Mouse (Mus musculus): ENCODE data around the gene Dnaja3. TPM values are rescaled to one million over a fixed set of nuclear protein-coding genes. Genes with fewer than 3 reads are reported as not detected.
A peak's percentile ranks its signal among the peaks of the same experiment; 100 is the strongest.
"Not testable (repeated sequence)": the region's sequence is repeated elsewhere in the genome, so short reads cannot be mapped to it uniquely, and the experiment has no call there.

Gene Dnaja3
- polyA plus RNA-seq, 1 experiment: 51.9 TPM

DNA sequence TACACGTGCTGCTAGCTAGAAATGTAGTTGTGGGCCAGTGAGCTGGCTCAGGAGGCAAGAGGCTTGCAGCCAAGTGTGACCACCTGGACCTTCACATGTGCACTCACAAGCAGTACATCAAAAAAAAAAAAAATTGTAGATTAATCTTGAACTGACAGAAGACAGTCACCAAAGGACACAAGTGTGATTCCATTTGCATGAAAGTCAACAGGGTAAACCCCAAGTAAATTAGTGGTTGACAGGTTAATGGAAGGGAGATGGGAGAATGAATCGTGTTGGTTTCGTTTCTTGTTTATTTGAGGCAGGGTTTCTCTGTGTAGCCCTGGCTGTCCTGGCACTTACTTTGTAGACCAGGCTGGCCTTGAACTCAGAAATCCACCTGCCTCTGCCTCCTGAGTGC is 78.1 kb downstream of the Dnaja3 start:
- no peak for DNase-seq (ENCODE audit: extremely low spot score in 1 of 2, low spot score in 1 of 2)

DNA sequence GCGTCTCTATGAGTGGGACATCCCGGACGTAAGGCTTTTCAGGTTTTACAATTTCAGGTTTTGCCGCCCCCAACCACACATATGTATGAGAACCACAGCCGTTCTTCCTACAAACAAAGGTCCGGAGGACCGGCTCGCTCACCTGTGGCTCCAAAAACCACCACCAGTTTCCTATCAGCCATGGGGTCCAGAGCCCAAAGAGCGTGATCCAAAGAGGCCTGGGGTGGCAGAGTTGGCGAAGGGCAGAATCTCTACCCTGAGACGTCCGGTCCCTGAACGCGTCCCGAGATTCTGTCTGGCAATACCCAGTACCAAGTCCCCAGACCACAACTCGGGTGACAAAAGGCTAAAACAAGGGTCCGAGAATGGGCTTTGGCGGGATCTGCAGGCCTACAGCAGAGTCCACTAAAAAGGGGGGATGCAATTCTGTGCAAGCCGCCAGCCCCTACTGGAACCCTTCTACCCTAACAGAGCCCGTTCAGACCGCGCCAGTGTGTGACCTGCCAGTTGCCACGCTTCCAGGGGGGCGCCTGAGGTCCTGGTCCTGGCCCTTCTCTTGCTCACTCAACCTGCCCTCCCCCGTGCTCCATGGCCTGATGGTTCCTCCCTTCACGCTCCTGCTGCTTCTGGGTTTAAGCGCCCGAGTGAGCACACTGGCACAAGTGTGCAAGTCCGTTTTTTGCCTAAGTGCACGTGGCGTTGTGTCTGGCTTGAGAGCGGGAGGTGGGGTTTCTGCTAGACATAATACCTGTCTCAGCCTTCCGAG is 79.1 kb downstream of the Dnaja3 start, which contains the start of gene Nmral1:
TSS of gene Nmral1 (minus strand) at position 604 of the 766 bp plus-strand sequence.
- peak; percentile 28 to 50 for DNase-seq (ENCODE audit: extremely low spot score in 1 of 2, low spot score in 1 of 2)

DNA sequence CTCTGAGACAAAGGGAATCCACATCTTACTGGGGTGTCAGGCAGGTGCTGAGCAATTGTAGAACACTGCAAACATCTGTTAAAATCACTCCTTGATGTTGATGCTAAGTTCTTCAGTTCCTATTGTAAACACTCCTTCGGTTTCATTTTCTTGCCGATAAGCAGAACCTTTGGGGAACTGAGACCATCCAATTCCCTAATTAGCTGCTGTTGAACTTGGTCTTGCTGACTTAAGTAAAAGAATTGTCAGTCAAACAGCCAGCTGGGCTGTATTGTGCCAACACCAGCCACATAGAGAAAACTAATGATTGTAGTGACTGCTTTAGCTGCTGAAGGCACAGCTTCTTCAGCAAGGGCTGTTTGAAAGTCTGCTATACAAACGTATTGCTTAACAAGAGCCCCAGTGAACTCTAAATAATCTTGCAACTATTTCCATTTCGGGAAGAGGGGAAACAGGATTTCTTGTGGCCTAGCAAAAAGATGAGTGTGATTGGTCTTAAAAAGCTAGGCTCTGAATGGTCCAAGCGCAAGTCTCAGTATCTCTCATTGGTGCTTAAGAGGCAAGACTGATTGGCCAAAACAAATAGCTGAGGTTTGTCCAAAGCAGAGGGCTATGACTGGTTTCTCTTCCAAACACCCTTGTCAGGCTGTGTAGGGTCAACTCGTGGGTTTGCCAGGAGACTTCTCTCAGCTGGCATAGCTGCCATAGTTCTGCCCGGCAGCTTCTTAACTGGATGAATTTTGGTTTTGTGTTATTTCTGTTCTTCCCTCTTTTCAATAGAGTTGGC is 82.5 kb downstream of the Dnaja3 start:
- no peak for DNase-seq (ENCODE audit: extremely low spot score in 1 of 2, low spot score in 1 of 2)

DNA sequence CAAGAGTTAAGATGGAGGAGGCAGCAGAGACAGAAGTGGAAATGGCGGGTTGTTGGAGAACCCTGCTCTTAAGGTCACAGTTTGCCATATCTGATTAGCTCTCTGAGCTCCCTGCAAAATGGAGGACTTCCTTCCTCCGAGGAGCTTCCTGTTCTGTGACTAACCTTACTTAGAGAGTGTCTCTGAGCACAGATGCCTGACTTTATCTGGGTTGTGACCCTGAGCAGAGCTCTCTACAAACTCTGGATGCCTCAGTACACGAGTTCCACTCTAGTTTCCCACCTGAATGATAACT is 83.1 kb downstream of the Dnaja3 start:
- DNase-seq (ENCODE audit: extremely low spot score in 1 of 2, low spot score in 1 of 2): no peak

DNA sequence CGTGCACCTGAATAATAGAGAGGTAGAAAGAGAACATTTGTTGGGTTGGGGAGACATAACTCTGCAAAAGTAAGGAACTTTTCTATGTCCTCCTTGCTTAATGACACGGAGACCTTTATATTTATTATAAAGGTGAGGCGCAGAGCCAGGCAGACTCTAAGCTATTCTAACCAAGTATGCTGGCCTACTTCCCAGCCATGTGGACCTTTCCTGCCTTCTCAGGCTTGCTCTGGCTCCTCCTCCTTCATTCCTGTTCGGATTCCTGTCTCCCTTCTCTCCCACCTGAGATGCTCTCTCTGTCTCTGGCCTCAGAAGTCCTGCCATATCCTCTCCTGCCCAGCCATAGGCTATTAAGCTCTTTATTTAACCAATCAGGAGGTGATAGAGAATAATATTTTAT is 85.5 kb downstream of the Dnaja3 start:
- DNase-seq (ENCODE audit: extremely low spot score in 1 of 2, low spot score in 1 of 2): no peak

DNA sequence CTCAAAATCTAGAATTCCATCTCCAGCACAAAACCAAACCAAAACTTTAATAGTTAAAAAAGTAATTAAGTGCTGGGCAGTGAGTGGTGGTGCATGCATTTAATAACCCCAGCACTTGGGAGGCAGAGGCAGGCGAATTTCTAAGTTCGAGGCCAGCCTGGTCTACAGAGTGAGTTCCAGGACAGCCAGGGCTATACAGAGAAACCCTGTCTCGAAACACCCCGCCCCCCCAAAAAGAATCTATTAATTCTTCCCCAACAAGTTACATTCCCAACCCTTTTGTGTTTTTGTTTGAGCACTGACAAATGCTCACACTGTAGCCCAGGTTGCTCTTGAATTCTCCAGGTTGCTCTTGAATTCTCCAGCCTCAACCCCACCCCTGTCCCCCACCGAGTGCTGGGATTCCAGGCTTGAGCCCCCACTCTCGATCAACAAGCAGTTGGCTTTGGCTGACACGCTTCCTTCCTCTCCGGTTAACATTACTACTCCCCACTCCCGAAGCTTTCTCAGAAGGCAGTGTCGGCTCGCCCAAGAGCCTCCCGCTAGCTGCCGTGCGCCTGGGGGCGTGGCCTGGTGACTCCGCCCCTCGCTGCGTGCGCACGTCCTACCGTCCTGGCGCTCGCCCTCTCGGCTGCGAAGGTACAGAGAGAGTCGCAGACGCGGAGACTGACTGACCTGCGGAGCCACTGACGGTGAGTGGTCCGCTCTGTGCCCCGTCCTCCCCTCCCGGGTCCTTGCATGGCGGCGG is 86.2 kb downstream of the Dnaja3 start, which contains the start of gene Hmox2:
TSS of gene Hmox2 (plus strand) at position 582 of the 748 bp plus-strand sequence.
- peak; percentile 67 to 93 for DNase-seq (ENCODE audit: extremely low spot score in 1 of 2, low spot score in 1 of 2)

DNA sequence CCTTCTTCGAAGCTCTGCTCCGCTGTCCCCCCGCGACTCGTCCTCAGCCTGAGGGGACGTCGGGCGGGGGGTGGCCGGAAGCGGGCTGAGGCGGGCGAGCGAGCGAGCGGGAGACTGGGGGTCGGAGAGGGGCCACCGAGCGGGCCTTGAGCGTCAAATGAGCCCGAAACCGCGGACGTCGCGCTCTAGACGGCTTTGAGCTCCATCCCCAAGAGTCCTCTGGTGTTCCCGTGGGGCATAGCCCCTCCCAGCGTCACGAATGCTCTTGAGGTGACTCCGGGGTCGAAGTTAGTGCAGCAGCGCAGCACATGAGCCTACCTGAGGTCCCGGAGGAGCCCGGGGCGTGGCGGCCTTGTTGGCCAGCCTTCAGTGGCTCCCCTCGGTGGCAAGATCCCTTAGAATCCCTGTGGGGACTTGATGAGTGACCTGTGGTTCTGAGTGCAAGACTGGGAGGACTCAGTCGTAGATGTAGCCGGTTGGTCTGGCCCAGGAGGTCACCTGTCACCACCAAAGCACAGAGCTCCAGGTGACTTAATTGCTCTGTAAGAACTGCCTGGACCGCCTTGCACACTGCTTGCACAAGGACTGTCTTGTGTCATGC is 86.8 kb downstream of the Dnaja3 start:
- DNase-seq (ENCODE audit: extremely low spot score in 1 of 2, low spot score in 1 of 2): no peak

DNA sequence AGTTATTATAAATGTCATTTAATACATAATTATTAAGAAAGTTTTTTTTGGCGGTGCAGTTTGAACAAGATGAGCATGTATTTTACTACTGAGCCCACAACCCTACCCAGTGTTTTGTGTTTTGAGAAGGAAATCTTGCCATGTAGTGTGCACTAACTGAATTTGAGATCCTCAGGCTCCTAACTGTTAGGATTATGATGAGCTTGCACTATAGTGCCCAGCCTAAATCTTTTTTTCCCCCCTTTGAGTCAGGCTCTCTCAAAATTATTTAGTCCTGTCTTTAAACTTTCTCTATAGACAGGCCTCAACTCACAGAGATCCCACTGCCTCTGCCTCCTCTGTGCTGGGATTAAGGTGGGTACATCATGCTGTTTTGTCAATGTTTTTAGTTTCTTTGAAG is 87.7 kb downstream of the Dnaja3 start:
- DNase-seq (ENCODE audit: extremely low spot score in 1 of 2, low spot score in 1 of 2): no peak

DNA sequence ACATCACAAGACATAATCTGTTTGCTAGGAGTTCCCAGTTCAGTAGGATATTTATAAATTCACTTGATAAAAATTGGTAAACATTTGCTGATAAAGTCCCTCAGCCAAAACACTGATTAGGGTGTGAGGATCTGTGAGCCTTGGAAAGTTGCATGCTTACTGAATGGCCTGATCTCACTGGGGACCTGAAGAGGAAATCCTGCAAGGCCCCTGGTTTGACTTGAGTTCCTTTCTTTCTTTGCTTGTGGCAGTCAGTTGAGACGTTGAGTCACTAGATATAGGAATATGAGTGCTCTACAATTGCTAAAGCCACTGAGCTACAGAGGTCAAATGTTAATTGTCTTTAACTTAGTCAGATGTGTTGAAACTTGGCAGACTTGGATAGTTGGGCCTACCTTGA is 88.2 kb downstream of the Dnaja3 start:
- no peak for DNase-seq (ENCODE audit: extremely low spot score in 1 of 2, low spot score in 1 of 2)

DNA sequence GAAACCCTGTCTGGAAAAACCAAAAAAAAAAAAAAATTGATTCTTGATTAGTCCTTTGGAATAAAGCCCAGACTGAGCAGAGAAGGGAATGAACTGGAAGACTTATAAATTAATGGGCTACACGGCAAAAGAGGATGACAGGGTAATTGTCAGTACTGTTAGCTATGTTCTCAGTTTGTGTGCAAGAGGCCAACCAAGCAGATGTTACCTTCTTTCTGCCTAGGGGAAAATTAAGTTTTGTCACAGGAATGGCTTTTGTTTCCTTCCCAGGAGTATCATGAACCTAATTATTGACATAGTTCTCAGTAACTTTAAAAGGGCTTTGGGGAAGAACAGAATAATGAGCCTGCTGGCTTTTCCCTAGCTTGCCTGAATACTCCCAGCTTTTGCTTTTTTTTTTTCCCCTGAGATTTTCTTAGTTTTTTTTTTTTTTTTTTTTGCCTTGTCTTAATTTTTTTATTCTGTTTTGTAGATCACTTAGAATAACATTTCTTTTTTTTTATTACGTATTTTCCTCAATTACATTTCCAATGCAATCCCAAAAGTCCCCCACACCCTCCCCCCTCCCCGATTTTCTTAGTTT is 91.1 kb downstream of the Dnaja3 start:
- no peak for DNase-seq (ENCODE audit: extremely low spot score in 1 of 2, low spot score in 1 of 2)

DNA sequence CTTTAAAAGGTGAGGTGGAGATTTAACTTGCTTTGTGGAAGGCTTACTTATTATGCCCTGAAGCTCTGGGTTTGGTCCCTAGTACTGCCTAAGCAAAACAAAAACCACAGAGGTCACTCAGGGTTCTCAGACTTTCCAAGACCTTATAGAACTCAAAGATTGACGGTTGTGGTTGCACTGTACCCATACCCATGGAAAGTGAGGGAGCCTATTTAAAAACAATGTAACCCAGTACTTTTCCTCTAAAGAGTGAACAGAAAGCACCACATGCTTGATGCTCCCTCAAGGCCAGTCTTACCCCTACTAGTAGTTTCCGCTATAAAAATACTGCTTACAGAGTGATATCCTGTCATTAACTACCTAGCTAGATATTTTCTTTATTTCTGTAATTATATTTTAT is 96.5 kb downstream of the Dnaja3 start:
- DNase-seq (ENCODE audit: extremely low spot score in 1 of 2, low spot score in 1 of 2): no peak

DNA sequence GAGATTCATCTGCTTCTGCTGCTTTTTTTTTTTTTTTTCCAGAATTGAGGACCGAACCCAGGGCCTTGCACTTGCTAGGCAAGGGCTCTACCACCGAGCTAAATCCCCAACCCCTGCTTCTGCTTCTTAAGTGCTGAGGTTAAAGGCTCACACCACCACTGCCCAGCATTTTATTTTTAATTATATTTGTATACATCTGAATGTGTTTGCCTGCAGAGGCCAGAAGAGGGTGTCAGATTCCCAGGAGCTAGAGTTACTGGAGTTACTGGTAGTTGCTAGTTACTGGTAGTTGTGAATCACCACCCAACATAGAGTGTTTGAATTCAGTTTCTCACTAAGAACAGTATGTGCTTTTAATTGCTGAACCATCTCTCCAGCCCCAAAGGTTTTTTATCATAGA is 100.2 kb downstream of the Dnaja3 start:
- DNase-seq (ENCODE audit: extremely low spot score in 1 of 2, low spot score in 1 of 2): no peak

DNA sequence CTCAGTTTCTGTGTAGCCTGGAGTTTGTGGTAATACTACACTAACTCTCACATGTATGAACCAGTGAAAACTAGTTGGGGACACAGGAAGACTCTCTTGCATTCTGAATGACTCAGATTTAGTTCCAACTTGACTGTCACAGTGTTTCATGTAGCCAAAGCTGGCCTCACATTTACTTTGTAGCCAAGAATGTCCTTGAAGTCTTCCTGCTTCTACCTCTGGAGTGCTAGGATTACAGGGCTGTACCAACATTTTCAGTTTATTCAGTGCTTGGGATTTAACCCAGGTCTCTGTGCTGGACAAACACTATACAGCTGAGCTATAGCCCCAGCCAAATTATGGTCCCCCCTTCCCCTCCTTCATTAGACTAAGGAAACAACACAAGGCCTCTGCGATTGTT is 102.4 kb downstream of the Dnaja3 start:
- no peak for DNase-seq (ENCODE audit: extremely low spot score in 1 of 2, low spot score in 1 of 2)

DNA sequence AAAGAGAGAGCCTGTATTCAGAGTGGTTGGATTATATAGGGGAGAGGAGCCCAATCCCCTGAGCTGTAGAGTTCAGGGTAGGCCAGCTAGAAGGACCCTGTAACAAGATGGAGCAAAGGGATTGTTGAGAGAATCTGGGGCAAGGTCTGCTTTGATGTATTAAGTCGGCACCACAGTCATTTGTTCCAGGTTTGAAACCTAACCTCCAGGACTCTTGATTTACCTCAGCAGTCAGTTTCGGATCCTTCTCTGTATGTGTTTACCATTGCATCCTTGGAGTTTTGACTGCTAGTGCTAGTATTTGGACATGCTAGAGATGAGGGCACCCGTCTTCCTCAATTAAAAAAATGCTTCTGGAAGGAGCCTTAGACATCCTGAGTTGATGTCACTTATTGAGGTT is 112.4 kb downstream of the Dnaja3 start:
- no peak for DNase-seq (ENCODE audit: extremely low spot score in 1 of 2, low spot score in 1 of 2)

DNA sequence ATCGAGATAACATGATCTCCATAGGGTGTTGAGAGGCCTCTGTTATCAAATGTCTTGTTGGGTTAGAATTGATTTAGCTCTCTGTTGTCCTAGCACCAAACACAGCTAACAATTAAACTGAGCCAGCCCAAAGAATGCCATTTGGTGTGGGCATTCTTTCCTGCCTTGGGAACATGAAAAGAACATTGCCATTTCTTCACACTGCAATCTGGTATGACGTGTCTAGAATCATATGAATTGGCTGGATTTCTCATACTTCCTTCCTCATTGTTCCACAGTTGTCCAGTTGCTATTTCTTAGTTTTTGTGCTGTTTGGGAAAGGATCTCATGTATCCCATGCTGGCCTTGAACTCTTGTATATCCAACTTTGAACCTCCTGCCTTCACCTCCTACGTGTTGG is 114.3 kb downstream of the Dnaja3 start:
- DNase-seq (ENCODE audit: extremely low spot score in 1 of 2, low spot score in 1 of 2): no peak

DNA sequence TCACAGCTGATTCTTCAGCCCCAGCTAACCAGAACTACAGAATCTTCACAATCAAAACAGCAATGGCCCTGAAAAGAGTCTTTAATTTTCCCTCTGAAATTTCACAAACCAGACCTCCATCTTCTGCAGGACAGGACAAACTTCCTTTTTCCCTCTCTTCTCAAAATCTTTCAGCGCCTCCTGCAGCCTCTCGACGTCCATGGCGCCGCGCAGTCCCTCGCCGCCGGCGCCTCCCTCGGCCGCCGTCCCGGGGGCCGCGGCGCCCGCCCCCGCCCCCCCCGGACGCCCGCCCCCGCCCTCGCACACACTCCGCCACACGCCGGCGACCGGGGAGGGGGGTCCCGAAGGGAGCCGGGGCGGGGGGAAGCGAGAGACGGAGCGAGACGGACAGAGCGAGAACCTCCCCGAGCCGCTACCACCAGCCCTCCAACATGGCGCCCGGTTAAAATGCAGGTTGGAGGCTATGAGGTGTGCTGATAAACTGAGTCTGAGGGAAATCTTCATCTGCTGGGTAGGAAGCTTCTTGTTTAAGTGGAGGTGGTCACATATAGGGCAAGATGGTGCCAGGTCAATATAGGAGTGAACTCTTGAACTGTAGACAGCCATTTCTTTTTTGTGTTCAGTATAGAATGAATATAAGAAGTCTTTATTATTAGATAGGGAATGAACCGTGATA is 117.0 kb downstream of the Dnaja3 start:
- not testable (repeated sequence) for DNase-seq (ENCODE audit: extremely low spot score in 1 of 2, low spot score in 1 of 2)

All from frontal cortex, adult 2 months (tissue).